Comparison of ENCODE assay signal across 4 mouse cellular contexts in genomic region chr4:44565126-44566082, GRCm38 (mm10).
"Had no signal": no experiment of that assay in that cellular context is flagged by ENCODE, and none has a peak within 500 bp of the region (broad histone marks: within the 10 kb centered on the region; RNA-seq: fewer than 3 reads in every experiment).

No protein-coding gene starts in this region.

- H3K36me3 ChIP-seq: kidney, embryonic 15.5 days; liver, embryonic 15.5 days; midbrain, embryonic 15.5 days; neural tube, embryonic 13.5 days had no signal
